Mouse (Mus musculus): ENCODE data around the gene Foxp1. TPM values are rescaled to one million over a fixed set of nuclear protein-coding genes. Genes with fewer than 3 reads are reported as not detected.

Foxp1 gene
- total and polyA plus RNA-seq, 3 experiments: 57.4 to 88.1 (median 79.8) TPM

GRCm38 (mm10) chr6:99274667-99275066, 247.9 kb downstream of the Foxp1 start:
- DNase-seq (ENCODE audit: low spot score) (no peak), ATAC-seq (ENCODE audit: extremely low read depth, insufficient number of reproducible peaks, low FRiP score, poor library complexity, severe bottlenecking) (no peak)
- no peaks in the 10 kb centered on the region for H3K27me3 ChIP-seq (ENCODE audit: insufficient read depth, low read length)
- TF ChIP-seq TAL1 (conservative IDR thresholded peaks at IDR 0.05; ENCODE audit: low read depth, low read length): no peak
- no peak for TF ChIP-seq POLR2AphosphoS5 (IDR thresholded peaks at IDR 0.05; ENCODE audit: insufficient replicate concordance, low read depth, low read length)
- TF ChIP-seq CTCF (IDR thresholded peaks at IDR 0.05; ENCODE audit: low read depth, low read length): no peak
- no peak for TF ChIP-seq GATA1 (IDR thresholded peaks at IDR 0.05; ENCODE audit: borderline replicate concordance, low read length)
- TF ChIP-seq GATA2 (IDR thresholded peaks at IDR 0.05; ENCODE audit: borderline replicate concordance, low read depth, low read length): no peak
- H3K4me1 ChIP-seq (ENCODE audit: insufficient read depth, low read depth, low read length): no peaks in the 10 kb centered on the region
- peaks cover 12% of the 10 kb centered on the region for H3K36me3 ChIP-seq (replicated peaks)
- no peak overlapping the region for H3K4me3 ChIP-seq (ENCODE audit: low read depth, low read length)
- H3K9me3 ChIP-seq (replicated peaks): no peaks in the 10 kb centered on the region

DNA sequence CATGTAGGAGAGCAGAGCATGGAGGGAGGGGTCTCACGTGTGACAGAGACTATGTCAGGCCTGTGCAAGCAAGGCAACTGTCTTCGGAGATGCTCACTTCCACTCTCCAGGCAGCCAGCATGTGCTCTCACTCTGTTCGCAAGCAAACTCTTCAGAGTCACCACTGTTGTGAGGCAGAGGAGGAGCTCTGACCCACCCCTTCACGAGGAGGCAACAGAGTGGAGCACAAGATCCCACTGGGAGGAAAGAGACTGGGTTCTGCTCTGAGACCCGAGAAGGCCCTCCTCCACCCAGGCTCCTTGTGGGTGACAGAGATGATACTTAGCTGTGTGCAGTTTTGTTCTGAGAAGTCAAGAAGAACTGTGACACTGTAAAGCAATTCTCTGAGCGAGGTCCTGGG, 248.3 kb downstream of the Foxp1 start:
- TF ChIP-seq TAL1 (conservative IDR thresholded peaks at IDR 0.05; ENCODE audit: low read depth, low read length) (no peak), GATA2 (IDR thresholded peaks at IDR 0.05; ENCODE audit: borderline replicate concordance, low read depth, low read length) (no peak), GATA1 (IDR thresholded peaks at IDR 0.05; ENCODE audit: borderline replicate concordance, low read length) (no peak), POLR2AphosphoS5 (IDR thresholded peaks at IDR 0.05; ENCODE audit: insufficient replicate concordance, low read depth, low read length) (no peak), CTCF (IDR thresholded peaks at IDR 0.05; ENCODE audit: low read depth, low read length) (no peak)
- Histone ChIP-seq H3K9me3 (replicated peaks) (no peaks in the 10 kb centered on the region), H3K36me3 (replicated peaks) (peaks cover 12% of the 10 kb centered on the region), H3K4me1 (ENCODE audit: insufficient read depth, low read depth, low read length) (no peaks in the 10 kb centered on the region), H3K27me3 (ENCODE audit: insufficient read depth, low read length) (no peaks in the 10 kb centered on the region), H3K4me3 (ENCODE audit: low read depth, low read length) (no peak overlapping the region)
- no peak for ATAC-seq (ENCODE audit: extremely low read depth, insufficient number of reproducible peaks, low FRiP score, poor library complexity, severe bottlenecking)
- no peak for DNase-seq (ENCODE audit: low spot score)

DNA sequence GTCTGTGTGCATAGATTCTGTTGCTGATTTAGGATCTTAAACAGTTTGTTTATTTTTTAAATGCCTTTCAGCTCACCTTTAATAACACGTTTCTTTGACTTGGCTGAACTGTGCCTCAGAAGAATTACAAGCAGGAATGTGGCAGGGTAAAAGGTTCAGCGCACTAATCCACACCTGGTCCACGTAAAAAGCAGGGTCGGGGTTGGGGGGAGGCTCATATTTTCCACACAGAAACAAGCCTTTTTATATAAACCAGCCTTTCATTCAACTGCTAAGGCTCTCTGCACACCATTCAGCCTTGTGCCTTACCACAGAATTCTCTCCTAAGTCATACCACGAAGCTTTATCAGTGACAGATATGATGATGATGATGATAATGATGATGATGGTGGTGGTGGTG, 249.3 kb downstream of the Foxp1 start:
- ATAC-seq (ENCODE audit: extremely low read depth, insufficient number of reproducible peaks, low FRiP score, poor library complexity, severe bottlenecking): no peak
- Histone ChIP-seq H3K4me1 (ENCODE audit: insufficient read depth, low read depth, low read length) (no peaks in the 10 kb centered on the region), H3K4me3 (ENCODE audit: low read depth, low read length) (no peak overlapping the region), H3K27me3 (ENCODE audit: insufficient read depth, low read length) (no peaks in the 10 kb centered on the region), H3K9me3 (replicated peaks) (no peaks in the 10 kb centered on the region), H3K36me3 (replicated peaks) (peaks cover 8% of the 10 kb centered on the region)
- no peak for DNase-seq (ENCODE audit: low spot score)
- no peak for TF ChIP-seq GATA2 (IDR thresholded peaks at IDR 0.05; ENCODE audit: borderline replicate concordance, low read depth, low read length)
- TF ChIP-seq POLR2AphosphoS5 (IDR thresholded peaks at IDR 0.05; ENCODE audit: insufficient replicate concordance, low read depth, low read length): no peak
- no peak for TF ChIP-seq GATA1 (IDR thresholded peaks at IDR 0.05; ENCODE audit: borderline replicate concordance, low read length)
- TF ChIP-seq CTCF (IDR thresholded peaks at IDR 0.05; ENCODE audit: low read depth, low read length): no peak
- no peak for TF ChIP-seq TAL1 (conservative IDR thresholded peaks at IDR 0.05; ENCODE audit: low read depth, low read length)

DNA sequence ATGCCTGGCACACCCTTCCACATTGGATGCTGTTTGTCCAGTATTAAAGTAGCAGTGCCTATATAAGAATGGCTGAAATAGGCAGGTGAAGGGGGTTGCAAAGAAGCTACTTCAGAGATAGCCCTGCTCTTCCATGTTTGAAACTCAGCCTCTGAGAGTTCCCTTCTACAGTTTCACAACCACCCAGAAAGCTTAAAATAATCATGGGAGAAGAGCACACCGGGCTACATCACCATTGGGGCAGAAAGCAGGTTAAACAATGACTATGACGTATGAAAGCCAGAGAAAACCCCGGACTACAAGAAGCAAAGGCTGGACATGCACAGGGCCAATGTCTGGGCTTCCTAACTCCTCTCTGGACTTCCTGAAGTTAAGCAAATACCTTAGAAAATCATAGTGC, 250.3 kb downstream of the Foxp1 start:
- no peak for TF ChIP-seq GATA2 (IDR thresholded peaks at IDR 0.05; ENCODE audit: borderline replicate concordance, low read depth, low read length)
- no peak for TF ChIP-seq POLR2AphosphoS5 (IDR thresholded peaks at IDR 0.05; ENCODE audit: insufficient replicate concordance, low read depth, low read length)
- no peak for TF ChIP-seq CTCF (IDR thresholded peaks at IDR 0.05; ENCODE audit: low read depth, low read length)
- no peak for TF ChIP-seq GATA1 (IDR thresholded peaks at IDR 0.05; ENCODE audit: borderline replicate concordance, low read length)
- TF ChIP-seq TAL1 (conservative IDR thresholded peaks at IDR 0.05; ENCODE audit: low read depth, low read length): no peak
- ATAC-seq (ENCODE audit: extremely low read depth, insufficient number of reproducible peaks, low FRiP score, poor library complexity, severe bottlenecking): no peak

GRCm38 (mm10) chr6:99271741-99272140, 250.8 kb downstream of the Foxp1 start:
- ATAC-seq (ENCODE audit: extremely low read depth, insufficient number of reproducible peaks, low FRiP score, poor library complexity, severe bottlenecking) (no peak), DNase-seq (ENCODE audit: low spot score) (no peak)
- Histone ChIP-seq H3K4me3 (ENCODE audit: low read depth, low read length) (no peak overlapping the region), H3K36me3 (replicated peaks) (peaks cover 5% of the 10 kb centered on the region), H3K27me3 (ENCODE audit: insufficient read depth, low read length) (no peaks in the 10 kb centered on the region), H3K9me3 (replicated peaks) (no peaks in the 10 kb centered on the region), H3K4me1 (ENCODE audit: insufficient read depth, low read depth, low read length) (no peaks in the 10 kb centered on the region)
- no peak for TF ChIP-seq GATA1 (IDR thresholded peaks at IDR 0.05; ENCODE audit: borderline replicate concordance, low read length)
- no peak for TF ChIP-seq POLR2AphosphoS5 (IDR thresholded peaks at IDR 0.05; ENCODE audit: insufficient replicate concordance, low read depth, low read length)
- TF ChIP-seq GATA2 (IDR thresholded peaks at IDR 0.05; ENCODE audit: borderline replicate concordance, low read depth, low read length): no peak
- TF ChIP-seq TAL1 (conservative IDR thresholded peaks at IDR 0.05; ENCODE audit: low read depth, low read length): no peak
- no peak for TF ChIP-seq CTCF (IDR thresholded peaks at IDR 0.05; ENCODE audit: low read depth, low read length)

More for the DNA sequence above, 250.3 kb downstream of the Foxp1 start:
- DNase-seq (ENCODE audit: low spot score): no peak
- H3K27me3 ChIP-seq (ENCODE audit: insufficient read depth, low read length): no peaks in the 10 kb centered on the region
- no peaks in the 10 kb centered on the region for H3K9me3 ChIP-seq (replicated peaks)
- peaks cover 5% of the 10 kb centered on the region for H3K36me3 ChIP-seq (replicated peaks)
- H3K4me3 ChIP-seq (ENCODE audit: low read depth, low read length): no peak overlapping the region
- H3K4me1 ChIP-seq (ENCODE audit: insufficient read depth, low read depth, low read length): no peaks in the 10 kb centered on the region

DNA sequence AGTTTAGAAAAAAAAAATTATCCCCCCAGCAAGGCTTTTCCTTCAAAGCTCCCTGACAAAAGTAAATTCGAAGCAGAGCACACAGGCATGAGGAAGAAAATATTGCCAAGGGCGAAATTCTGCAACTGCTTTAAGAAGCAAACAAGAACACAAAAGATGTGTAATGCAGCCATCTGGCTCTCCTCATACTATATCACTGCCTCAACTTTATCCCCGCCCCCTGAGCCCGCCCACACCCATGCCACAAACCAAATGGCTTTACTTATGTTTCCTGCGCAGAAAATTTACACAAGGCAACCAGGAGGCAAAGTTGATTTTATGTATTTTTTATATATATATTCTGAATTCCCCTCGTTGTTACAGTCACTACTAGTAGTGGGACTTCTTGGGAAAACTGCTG, 252.6 kb downstream of the Foxp1 start:
- no peak for DNase-seq (ENCODE audit: low spot score)
- no peaks in the 10 kb centered on the region for H3K4me1 ChIP-seq (ENCODE audit: insufficient read depth, low read depth, low read length)

More for the DNA sequence above, 252.6 kb downstream of the Foxp1 start:
- no peak overlapping the region for H3K4me3 ChIP-seq (ENCODE audit: low read depth, low read length)
- no peak for ATAC-seq (ENCODE audit: extremely low read depth, insufficient number of reproducible peaks, low FRiP score, poor library complexity, severe bottlenecking)
- no peaks in the 10 kb centered on the region for H3K9me3 ChIP-seq (replicated peaks)
- TF ChIP-seq POLR2AphosphoS5 (IDR thresholded peaks at IDR 0.05; ENCODE audit: insufficient replicate concordance, low read depth, low read length) (no peak), GATA2 (IDR thresholded peaks at IDR 0.05; ENCODE audit: borderline replicate concordance, low read depth, low read length) (no peak), TAL1 (conservative IDR thresholded peaks at IDR 0.05; ENCODE audit: low read depth, low read length) (no peak), GATA1 (IDR thresholded peaks at IDR 0.05; ENCODE audit: borderline replicate concordance, low read length) (no peak), CTCF (IDR thresholded peaks at IDR 0.05; ENCODE audit: low read depth, low read length) (no peak)
- H3K27me3 ChIP-seq (ENCODE audit: insufficient read depth, low read length): no peaks in the 10 kb centered on the region
- peaks cover 5% of the 10 kb centered on the region for H3K36me3 ChIP-seq (replicated peaks)

All from G1E (cell line).